Mouse (Mus musculus): ENCODE results near the gene Ppp2r5c. TPM values are rescaled to one million over a fixed set of nuclear protein-coding genes. Genes with fewer than 3 reads are reported as not detected.

Ppp2r5c gene
- polyA plus RNA-seq (2014; fragmentation: Nextera tagmentation; extraction: Ambion mirVana) = 168 and 181 TPM in 2 replicates

DNA sequence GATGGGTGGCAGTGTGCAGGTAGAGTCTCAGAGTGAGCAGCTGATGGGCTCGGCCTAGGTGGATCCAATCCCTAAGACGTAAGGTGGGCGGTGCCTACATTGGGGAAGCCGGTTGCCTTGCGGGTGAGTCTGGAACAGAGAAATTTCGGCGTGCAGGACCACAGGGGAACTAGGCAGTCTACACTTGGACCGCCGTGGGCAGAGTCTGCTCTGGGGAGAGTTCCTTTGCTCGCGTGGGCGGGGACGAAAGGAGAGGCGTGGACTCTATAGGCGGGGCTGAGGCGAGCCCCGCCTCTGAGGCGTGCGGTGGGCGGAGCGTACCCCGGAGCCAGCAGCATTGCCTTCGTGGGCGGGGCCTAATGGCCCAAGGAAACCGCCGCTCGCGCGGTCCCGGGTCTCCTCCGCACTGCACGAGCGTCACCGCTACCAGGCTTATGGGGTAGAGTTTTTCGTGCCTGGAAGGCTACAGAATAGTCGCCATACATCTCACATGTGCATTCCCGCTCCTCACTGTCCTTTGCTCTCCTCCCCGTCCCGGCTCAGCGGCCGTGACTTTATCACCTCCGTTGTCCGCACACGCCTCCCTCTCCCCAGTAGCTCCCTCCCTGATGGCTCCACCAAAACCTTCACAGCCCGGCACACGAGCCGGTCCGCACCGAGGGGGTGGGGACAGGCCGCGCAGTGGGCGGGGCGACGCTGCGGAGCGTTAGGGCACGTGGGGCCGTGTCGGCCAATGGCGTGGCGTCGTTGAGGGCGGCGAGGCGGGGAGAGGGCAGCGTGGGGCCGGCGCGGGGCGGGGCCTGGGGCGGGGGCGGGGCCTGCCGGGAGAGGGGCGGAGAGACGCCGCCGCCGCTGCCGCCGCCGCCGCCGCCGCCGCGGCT lies at the start of gene Ppp2r5c:
TSS of gene Ppp2r5c (plus strand) at position 831 of the 881 bp plus-strand sequence.
- Histone ChIP-seq H3K4me2 (replicated peaks; ENCODE audit: low read depth, low read length) (peak within 1 kb of the TSS; percentile 70), H3K4me3 (ENCODE audit: low read depth, low read length) (peak within 1 kb of the TSS; percentile 64), H3K9ac (replicated peaks; ENCODE audit: low read depth, low read length) (peak within 1 kb of the TSS; percentile 73), H3K27ac (ENCODE audit: low read length) (peak within 1 kb of the TSS; percentile 91), H3K27me3 (ENCODE audit: control insufficient read depth, insufficient read depth, low read length) (no peaks in the 10 kb centered on the region), H3K9me3 (ENCODE audit: control insufficient read depth, low read depth, low read length) (no peaks in the 10 kb centered on the region), H3K4me1 (ENCODE audit: control insufficient read depth, insufficient read depth, low read length) (0 out of 2 replicates have a peak, but pooled peaks cover 3% of the 10 kb centered on the region), H3K36me3 (ENCODE audit: control insufficient read depth, insufficient read depth, low read length) (no peaks in the 10 kb centered on the region)
- ATAC-seq (ENCODE audit: insufficient number of reproducible peaks, insufficient read depth, low FRiP score, low read depth) = peak; percentile 95
- WGBS = under 1% methylated on average over 83 of the region's 86 CpGs

DNA sequence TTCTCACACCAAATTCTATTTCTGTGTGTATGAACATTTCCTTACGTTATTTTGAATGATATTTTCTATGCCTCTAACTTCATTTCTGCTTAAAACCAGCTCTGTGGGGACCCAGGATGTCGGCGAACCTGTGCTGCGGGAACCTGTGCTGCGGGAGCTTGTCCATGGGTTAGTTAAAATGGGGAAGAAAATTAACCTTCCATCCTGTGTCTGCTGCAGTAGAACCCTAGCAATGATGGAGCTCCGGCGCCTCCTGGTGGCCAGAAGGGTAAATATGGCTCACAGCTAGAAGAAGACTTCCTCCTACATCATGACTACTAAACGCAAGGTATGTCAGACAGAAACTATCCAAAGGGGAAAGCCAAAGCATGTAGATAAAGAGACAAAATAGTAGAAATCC lies 48.6 kb upstream of the Ppp2r5c start:
- no peak for ATAC-seq (ENCODE audit: insufficient number of reproducible peaks, insufficient read depth, low FRiP score, low read depth)
- Histone ChIP-seq H3K4me1 (ENCODE audit: control insufficient read depth, insufficient read depth, low read length) (no peaks in the 10 kb centered on the region), H3K36me3 (ENCODE audit: control insufficient read depth, insufficient read depth, low read length) (no peaks in the 10 kb centered on the region), H3K27me3 (ENCODE audit: control insufficient read depth, insufficient read depth, low read length) (no peaks in the 10 kb centered on the region), H3K4me2 (replicated peaks; ENCODE audit: low read depth, low read length) (no peak overlapping the region), H3K9ac (replicated peaks; ENCODE audit: low read depth, low read length) (no peak overlapping the region), H3K4me3 (ENCODE audit: low read depth, low read length) (no peak overlapping the region), H3K9me3 (ENCODE audit: control insufficient read depth, low read depth, low read length) (no peaks in the 10 kb centered on the region), H3K27ac (ENCODE audit: low read length) (no peak overlapping the region)
- 29% methylated on average over 8 of the region's 8 CpGs for WGBS

DNA sequence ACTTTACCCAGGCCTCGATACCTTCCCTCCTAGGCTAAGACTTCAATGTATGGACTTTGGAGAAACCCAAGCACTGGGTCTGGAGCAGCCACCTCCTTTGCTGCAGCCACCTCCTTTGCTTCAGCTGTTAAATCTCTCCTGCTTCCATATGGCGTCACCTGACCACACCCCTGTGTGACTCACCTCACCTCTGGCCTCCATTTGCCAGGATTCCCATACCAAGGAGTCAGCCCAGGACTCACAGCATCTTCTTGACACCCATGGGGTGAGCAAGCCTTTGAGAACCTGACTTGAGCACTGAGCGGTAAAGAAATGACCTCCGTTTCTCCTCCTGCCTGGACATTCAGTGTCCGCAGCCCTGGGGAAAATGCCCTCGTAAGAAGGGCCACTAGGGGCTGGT lies 47.8 kb upstream of the Ppp2r5c start:
- H3K36me3 ChIP-seq (ENCODE audit: control insufficient read depth, insufficient read depth, low read length) = no peaks in the 10 kb centered on the region
- H3K4me3 ChIP-seq (ENCODE audit: low read depth, low read length) = no peak overlapping the region
- H3K4me1 ChIP-seq (ENCODE audit: control insufficient read depth, insufficient read depth, low read length) = no peaks in the 10 kb centered on the region
- no peak for ATAC-seq (ENCODE audit: insufficient number of reproducible peaks, insufficient read depth, low FRiP score, low read depth)
- no peak overlapping the region for H3K9ac ChIP-seq (replicated peaks; ENCODE audit: low read depth, low read length)
- H3K4me2 ChIP-seq (replicated peaks; ENCODE audit: low read depth, low read length) = no peak overlapping the region
- H3K9me3 ChIP-seq (ENCODE audit: control insufficient read depth, low read depth, low read length) = no peaks in the 10 kb centered on the region
- H3K27me3 ChIP-seq (ENCODE audit: control insufficient read depth, insufficient read depth, low read length) = no peaks in the 10 kb centered on the region
- WGBS = 83% methylated on average over 6 of the region's 6 CpGs
- no peak overlapping the region for H3K27ac ChIP-seq (ENCODE audit: low read length)

DNA sequence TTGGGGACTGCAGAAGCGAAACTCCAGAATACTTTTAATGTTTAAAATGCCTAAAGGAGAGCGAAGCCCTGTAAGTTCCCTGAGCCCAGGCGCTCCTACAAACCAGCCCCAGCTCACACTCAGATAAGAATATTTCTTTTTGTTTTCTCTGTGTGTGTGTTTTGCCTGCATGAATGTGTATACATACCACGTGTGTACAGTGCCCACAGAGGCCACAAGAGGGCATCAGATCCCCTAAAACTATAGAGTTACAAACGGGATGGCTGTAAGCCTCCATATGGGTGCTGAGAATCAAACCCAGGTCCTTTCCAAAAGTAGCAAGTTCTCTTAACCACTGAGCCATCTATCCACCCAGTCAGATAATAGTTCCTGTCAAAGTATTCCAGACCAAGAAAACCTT lies 46.0 kb upstream of the Ppp2r5c start:
- 88% methylated on average over 5 of the region's 5 CpGs for WGBS
- no peaks in the 10 kb centered on the region for H3K27me3 ChIP-seq (ENCODE audit: control insufficient read depth, insufficient read depth, low read length)
- no peak for ATAC-seq (ENCODE audit: insufficient number of reproducible peaks, insufficient read depth, low FRiP score, low read depth)

DNA sequence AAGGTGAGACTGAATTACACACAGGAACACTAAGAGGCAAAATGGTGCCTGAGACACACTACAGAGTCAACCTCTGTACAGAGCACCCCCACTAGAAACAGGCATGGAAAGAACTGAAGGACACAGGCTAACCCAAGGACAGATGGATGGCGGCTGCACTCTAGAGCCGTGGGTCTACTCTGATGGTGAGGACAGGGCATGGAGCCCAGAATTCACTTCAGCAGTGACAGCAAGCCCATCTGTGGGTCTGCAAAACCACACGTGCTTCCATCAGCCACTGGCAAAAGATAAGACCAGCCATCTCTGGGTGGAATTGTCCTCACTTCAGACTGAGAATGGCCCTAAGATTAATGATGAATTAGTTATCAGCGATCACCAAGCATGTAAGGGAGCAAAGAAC lies 45.0 kb upstream of the Ppp2r5c start:
- ATAC-seq (ENCODE audit: insufficient number of reproducible peaks, insufficient read depth, low FRiP score, low read depth) = no peak
- Histone ChIP-seq H3K4me2 (replicated peaks; ENCODE audit: low read depth, low read length) (no peak overlapping the region), H3K4me1 (ENCODE audit: control insufficient read depth, insufficient read depth, low read length) (no peaks in the 10 kb centered on the region), H3K9me3 (ENCODE audit: control insufficient read depth, low read depth, low read length) (no peaks in the 10 kb centered on the region), H3K4me3 (ENCODE audit: low read depth, low read length) (no peak overlapping the region), H3K27me3 (ENCODE audit: control insufficient read depth, insufficient read depth, low read length) (no peaks in the 10 kb centered on the region), H3K36me3 (ENCODE audit: control insufficient read depth, insufficient read depth, low read length) (no peaks in the 10 kb centered on the region), H3K9ac (replicated peaks; ENCODE audit: low read depth, low read length) (no peak overlapping the region), H3K27ac (ENCODE audit: low read length) (no peak overlapping the region)
- 86% methylated on average over 4 of the region's 4 CpGs for WGBS

More for the DNA sequence above, 46.0 kb upstream of the Ppp2r5c start:
- Histone ChIP-seq H3K4me3 (ENCODE audit: low read depth, low read length) (no peak overlapping the region), H3K4me1 (ENCODE audit: control insufficient read depth, insufficient read depth, low read length) (no peaks in the 10 kb centered on the region), H3K9ac (replicated peaks; ENCODE audit: low read depth, low read length) (no peak overlapping the region), H3K4me2 (replicated peaks; ENCODE audit: low read depth, low read length) (no peak overlapping the region), H3K9me3 (ENCODE audit: control insufficient read depth, low read depth, low read length) (no peaks in the 10 kb centered on the region), H3K27ac (ENCODE audit: low read length) (no peak overlapping the region), H3K36me3 (ENCODE audit: control insufficient read depth, insufficient read depth, low read length) (no peaks in the 10 kb centered on the region)

DNA sequence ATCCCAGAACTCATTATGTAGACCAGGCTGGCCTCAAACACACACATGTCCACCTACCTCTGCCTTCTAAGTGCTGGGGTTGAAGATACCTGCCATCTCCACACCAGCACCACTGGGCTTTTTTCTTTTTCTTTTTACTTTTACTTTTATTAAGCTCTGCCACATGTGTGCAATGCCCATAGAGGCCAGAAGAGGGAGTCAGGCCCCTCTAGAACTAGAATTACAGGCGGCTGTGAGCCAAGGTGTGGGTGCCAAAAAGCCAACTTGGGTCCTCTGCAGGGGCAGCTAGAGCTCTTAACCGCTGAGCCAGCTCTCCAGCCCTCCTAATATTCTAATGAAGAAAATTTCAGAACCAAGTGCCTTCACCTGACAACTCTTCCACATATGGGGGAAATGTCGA lies 30.7 kb upstream of the Ppp2r5c start:
- Histone ChIP-seq H3K27me3 (ENCODE audit: control insufficient read depth, insufficient read depth, low read length) (no peaks in the 10 kb centered on the region), H3K4me1 (ENCODE audit: control insufficient read depth, insufficient read depth, low read length) (no peaks in the 10 kb centered on the region), H3K36me3 (ENCODE audit: control insufficient read depth, insufficient read depth, low read length) (no peaks in the 10 kb centered on the region), H3K4me3 (ENCODE audit: low read depth, low read length) (no peak overlapping the region), H3K9ac (replicated peaks; ENCODE audit: low read depth, low read length) (no peak overlapping the region), H3K9me3 (ENCODE audit: control insufficient read depth, low read depth, low read length) (no peaks in the 10 kb centered on the region), H3K4me2 (replicated peaks; ENCODE audit: low read depth, low read length) (no peak overlapping the region), H3K27ac (ENCODE audit: low read length) (no peak overlapping the region)
- WGBS = 46% methylated on average over 3 of the region's 3 CpGs
- no peak for ATAC-seq (ENCODE audit: insufficient number of reproducible peaks, insufficient read depth, low FRiP score, low read depth)

DNA sequence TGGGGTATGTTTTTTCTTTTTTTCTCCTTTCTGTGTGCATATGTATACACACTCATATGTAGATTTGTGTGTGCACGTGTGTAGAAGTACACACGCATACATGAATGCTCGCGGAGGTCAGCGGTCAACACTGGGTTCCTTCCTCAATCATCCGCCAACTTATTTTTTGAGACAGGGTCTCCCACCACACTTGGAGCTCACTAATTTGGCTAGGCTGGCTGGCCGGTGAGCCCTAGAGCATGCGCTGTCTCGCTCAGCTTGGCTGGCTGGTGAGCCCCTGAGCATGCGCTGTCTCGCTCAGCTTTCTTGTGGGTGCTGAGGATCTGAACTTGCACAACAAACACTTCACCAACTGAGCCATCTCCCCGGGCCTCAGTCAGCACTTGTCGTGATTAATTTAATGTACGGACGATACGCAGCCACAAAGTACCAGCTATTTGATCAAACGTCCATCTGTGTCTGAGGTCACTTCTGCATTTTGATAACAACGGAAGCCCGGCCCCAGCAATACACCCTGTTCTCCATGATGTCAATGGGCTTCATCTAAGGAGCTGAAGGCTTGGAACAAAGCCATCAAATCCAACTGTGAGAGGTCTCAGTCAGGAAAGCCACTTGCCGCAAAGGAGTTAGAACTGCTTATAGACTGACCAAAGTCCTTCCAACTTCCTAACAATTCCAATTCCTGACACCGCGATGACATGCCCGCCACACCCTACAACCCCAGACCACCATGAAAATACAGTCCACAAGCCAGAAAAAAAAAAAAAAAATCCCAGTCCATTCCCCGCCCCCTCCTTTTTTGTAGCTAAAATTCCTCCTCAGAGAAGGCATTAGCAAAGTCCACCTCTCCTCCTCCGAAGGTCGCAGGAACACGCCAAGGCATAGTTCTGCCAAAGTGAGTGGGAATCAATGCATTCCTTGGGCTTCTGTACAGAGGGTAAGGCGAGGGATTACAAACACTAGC lies 29.6 kb upstream of the Ppp2r5c start:
- H3K4me2 ChIP-seq (replicated peaks; ENCODE audit: low read depth, low read length) = peak overlapping the region; percentile 14; the same call in 1 of the 2 replicates
- WGBS = 48% methylated on average over 28 of the region's 28 CpGs
- no peak; the same call in 1 of the 2 replicates for ATAC-seq (ENCODE audit: insufficient number of reproducible peaks, insufficient read depth, low FRiP score, low read depth)
- no peaks in the 10 kb centered on the region for H3K4me1 ChIP-seq (ENCODE audit: control insufficient read depth, insufficient read depth, low read length)
- no peak overlapping the region for H3K9ac ChIP-seq (replicated peaks; ENCODE audit: low read depth, low read length)
- no peak overlapping the region for H3K4me3 ChIP-seq (ENCODE audit: low read depth, low read length)
- no peak overlapping the region for H3K27ac ChIP-seq (ENCODE audit: low read length)
- no peaks in the 10 kb centered on the region for H3K36me3 ChIP-seq (ENCODE audit: control insufficient read depth, insufficient read depth, low read length)
- no peaks in the 10 kb centered on the region for H3K27me3 ChIP-seq (ENCODE audit: control insufficient read depth, insufficient read depth, low read length)
- H3K9me3 ChIP-seq (ENCODE audit: control insufficient read depth, low read depth, low read length) = no peaks in the 10 kb centered on the region

DNA sequence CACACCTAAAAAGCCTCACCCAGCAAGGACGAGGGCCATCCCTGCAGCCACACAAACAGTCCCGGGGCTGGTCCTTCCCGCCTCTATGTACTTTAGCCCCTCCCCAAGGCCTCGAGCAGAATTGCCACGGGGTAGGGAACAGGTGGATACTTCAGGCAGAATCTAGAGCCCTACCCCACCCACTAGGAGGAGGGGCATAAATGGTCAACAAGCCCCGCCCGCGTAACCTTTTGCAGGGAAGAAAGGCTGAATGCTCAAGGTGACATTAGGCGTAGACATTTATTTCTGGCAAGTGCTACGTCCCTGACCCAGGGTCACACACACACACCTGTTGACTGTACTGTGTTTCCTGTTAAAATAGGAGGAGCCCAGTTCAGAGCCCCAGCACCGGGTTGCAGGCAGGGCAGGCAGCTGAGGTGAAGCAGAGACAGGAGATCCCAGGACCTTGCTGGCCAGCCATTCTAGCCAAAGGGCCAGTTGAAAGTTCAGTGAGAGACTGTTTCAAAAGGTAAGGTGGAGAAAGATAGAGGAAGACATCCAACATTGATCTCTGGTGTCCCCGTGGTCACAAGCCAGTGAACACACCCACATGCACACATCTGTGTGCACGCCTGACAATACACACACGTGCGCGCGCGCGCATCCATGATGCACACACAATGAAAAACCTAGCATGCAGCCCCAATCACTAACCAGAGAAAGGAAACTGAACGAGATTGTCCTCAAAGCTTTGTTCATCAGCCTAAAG lies 28.8 kb upstream of the Ppp2r5c start:
- Histone ChIP-seq H3K4me3 (ENCODE audit: low read depth, low read length) (no peak overlapping the region), H3K27ac (ENCODE audit: low read length) (no peak overlapping the region), H3K27me3 (ENCODE audit: control insufficient read depth, insufficient read depth, low read length) (no peaks in the 10 kb centered on the region), H3K4me2 (replicated peaks; ENCODE audit: low read depth, low read length) (no peak overlapping the region), H3K36me3 (ENCODE audit: control insufficient read depth, insufficient read depth, low read length) (no peaks in the 10 kb centered on the region), H3K4me1 (ENCODE audit: control insufficient read depth, insufficient read depth, low read length) (no peaks in the 10 kb centered on the region), H3K9me3 (ENCODE audit: control insufficient read depth, low read depth, low read length) (no peaks in the 10 kb centered on the region), H3K9ac (replicated peaks; ENCODE audit: low read depth, low read length) (no peak overlapping the region)
- ATAC-seq (ENCODE audit: insufficient number of reproducible peaks, insufficient read depth, low FRiP score, low read depth) = peak; percentile 87
- WGBS = 38% methylated on average over 20 of the region's 20 CpGs
